Mouse (Mus musculus) heart, adult 8-10 months (tissue): ENCODE measurements around the gene Dao. TPM values are rescaled to one million over a fixed set of nuclear protein-coding genes. Genes with fewer than 3 reads are reported as not detected.

ENCODE experiments used
- DNase-seq: peaks from one replicate; pipeline ENCODE4 v3.0.0; 2022; ENCODE audit warnings: low spot score
- total RNA-seq, 4 experiments: library from RNA; stranded (reverse); gene quantifications; 2 replicates each; pipeline ENCODE4 v1.2.4; 2022

Dao gene
- total RNA-seq, 4 experiments from 2014 or later, result not detected

DNA sequence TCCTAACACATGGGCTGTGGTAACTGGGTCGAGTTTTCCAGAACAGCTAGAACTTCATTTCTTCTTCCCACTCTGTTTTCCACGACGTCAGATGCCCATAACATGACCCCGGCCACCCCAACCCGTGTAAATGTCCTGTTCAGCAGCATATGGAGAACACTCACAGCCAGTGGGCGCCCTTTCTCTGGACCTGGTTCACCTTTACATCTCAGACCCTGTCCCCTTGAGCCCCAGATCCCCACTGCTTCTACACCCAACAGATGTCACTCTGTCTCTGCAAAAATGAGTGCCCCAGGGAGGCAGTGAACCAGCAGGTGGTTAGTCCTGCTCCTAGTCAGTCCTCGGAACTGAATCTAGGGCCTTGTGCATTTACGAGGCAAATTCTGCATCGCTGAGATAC is 64.5 kb downstream of the Dao start:
- DNase-seq, result no peak

DNA sequence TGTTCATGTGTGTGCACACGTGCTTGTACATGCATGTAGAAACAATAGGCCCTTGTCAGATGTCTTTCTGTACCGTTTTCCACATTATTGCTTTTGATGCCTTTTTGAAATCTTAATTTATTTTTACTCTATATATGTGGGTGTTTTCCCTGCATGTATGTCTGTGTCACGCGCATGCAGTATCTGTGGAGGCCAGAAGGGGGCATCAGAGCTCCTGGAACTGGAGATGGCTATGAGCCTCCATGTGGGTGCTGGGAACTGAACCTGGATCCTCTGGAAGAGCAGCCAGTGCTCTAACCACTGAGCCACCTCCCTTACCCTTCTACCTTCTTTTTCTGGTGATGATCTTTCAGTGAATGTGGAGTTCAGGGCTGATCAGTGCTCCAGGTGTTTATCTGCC is 67.4 kb downstream of the Dao start:
- no peak for DNase-seq

DNA sequence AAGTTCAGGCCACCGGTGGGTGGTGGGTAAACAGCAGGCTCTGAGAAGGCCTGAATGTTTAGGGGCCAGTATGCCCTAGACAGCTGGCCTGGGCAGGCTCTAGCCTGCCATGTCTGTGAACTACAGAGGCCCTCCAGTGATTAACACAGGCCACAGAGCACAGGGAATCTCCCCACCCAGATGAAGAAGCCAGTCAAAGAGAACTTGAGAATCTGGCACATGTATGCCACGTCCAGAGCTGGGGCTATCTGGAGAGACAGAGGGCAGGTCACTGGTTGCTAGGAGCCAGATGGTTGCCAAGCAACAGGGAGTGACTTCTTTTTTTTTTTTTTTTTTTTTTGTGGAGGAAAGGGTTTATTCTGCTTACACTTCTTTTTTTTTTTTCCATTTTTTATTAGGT is 68.8 kb downstream of the Dao start:
- no peak for DNase-seq

Other genes starting within 250 kb of the Dao start
- gene Sart3, start 231.2 kb upstream of the Dao start, total RNA-seq, result 10 to 100 TPM; 11.2 to 12.6 (median 12.2) TPM
- gene Iscu, start 231.0 kb upstream of the Dao start, total RNA-seq, result 100 to 1,000 TPM; 195 to 224 (median 212) TPM
- gene Tmem119, start 203.2 kb upstream of the Dao start, total RNA-seq, result 1 to 10 TPM; 2.0 to 4.6 (median 2.7) TPM
- 10 to 100 TPM in 1 of 4 experiments, 1 to 10 TPM in 3; 1.8 to 10.3 (median 2.6) TPM for gene Selplg, start 171.1 kb upstream of the Dao start, total RNA-seq
- gene Coro1c, start 94.9 kb upstream of the Dao start, total RNA-seq, result 10 to 100 TPM; 21.9 to 30.3 (median 23.7) TPM
- gene Ssh1, start 9.8 kb upstream of the Dao start, total RNA-seq, result 10 to 100 TPM; 12.3 to 16.8 (median 13.4) TPM
- gene Usp30, start 61.8 kb downstream of the Dao start, total RNA-seq, result 10 to 100 TPM in 3 of 4 experiments, 1 to 10 TPM in 1; 9.6 to 13.2 (median 12.0) TPM
- not detected for gene Svop, start 87.9 kb downstream of the Dao start, total RNA-seq
- 1 to 10 TPM in 2 of 4 experiments, under 1 TPM in 2; 0.83 to 1.8 (median 0.97) TPM for gene Alkbh2, start 124.5 kb downstream of the Dao start, total RNA-seq
- gene Ung, start 126.7 kb downstream of the Dao start, total RNA-seq, result 10 to 100 TPM; 21.5 to 30.1 (median 24.2) TPM
- gene Acacb, start 142.8 kb downstream of the Dao start, total RNA-seq, result 100 to 1,000 TPM; 231 to 252 (median 245) TPM